Mouse (Mus musculus): ENCODE measurements at regions not wholly inside any gene's neighbourhood (a gene's known extent, or its start where the extent isn't known, plus 50 kb on each side); places are given as distances from the start of the nearest gene placed in this dataset.

DNA sequence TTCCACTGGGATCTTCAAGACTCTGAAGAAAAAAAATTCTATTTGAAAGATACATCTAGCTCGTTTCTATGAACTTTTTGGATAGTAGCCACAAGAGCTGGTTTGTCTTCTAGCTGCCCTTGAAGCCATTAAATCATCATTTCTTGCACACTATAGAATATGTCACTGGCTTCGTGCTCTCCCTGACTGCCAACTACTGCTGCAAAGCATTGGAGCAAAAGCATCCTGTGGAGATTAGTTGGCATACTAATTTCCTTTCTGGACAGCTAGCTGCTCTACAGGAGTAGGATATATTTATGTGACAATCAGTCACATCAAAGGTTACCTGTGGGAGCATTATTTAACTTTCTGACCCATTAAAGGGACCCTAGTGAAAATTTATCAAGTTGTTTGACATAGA is 243.1 kb downstream of the Pdgfc start:
- no peak for DNase-seq (ENCODE audit: low spot score)

DNA sequence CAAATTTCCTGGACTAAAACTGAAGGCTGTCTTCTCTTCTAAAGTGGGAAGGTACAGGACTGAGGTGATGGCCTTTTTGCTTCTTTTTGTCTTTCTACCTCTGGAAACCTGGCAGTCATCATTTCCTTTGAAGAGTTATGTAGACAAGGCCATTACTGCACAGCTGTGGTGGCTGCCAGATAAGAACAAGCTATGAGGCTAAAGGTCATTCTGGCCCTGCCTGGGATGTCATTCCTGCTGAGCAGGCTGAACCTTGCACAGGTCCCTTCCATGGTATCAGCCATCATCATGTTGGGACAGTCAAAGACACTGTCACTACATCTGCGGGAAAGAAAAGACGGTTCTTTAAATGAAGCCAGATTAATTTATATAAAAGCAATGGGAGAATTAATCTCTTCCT is 253.5 kb downstream of the Pdgfc start:
- DNase-seq (ENCODE audit: low spot score) = no peak

DNA sequence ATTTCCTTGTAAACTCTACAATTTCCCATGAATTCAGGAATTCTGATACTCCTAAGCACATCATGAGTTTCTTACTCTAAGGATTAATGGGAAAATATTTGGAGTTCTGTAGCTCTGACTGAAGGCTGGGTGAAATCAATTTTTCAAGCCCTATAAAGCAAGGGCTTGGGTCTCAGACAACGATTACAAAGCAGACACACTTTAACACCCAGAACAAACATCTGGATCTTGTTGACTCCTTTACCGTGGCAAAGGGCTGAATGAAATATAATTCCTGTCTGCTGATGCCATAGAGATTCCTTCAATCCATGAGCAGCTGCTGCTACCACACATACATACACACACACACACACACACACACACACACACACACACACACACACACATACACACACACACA is 256.2 kb downstream of the Pdgfc start:
- DNase-seq (ENCODE audit: low spot score) = no peak

DNA sequence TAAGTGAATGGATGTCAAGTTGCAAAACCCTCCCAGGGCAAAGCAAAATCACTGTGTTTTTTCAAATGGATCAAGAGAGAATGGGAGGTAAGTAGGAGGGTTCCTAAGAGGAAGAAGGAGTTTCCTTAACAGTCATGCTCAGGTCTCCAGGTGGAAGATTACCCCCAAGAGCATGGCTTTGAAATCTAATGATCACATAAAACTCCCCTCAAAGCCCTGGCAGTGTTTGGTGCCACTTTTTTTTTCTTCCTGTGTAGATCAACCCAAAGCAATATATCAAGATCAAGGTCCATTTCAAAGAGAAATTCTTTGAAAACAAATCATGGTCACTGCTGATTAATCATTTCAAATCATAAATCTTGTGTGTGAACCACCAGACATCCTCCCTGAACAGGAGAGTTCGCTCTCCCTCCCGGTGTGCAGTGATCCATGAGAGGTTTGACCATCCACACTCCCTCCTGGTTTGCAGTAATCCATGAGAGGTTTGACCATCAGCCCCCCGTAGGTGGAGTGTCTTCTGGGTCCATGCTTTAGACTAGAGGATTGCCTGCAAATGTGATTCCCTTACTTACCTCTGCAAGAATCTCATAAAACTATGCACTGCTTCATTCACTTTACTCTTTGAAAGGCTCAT is 257.1 kb downstream of the Pdgfc start:
- no peak for DNase-seq (ENCODE audit: low spot score)

DNA sequence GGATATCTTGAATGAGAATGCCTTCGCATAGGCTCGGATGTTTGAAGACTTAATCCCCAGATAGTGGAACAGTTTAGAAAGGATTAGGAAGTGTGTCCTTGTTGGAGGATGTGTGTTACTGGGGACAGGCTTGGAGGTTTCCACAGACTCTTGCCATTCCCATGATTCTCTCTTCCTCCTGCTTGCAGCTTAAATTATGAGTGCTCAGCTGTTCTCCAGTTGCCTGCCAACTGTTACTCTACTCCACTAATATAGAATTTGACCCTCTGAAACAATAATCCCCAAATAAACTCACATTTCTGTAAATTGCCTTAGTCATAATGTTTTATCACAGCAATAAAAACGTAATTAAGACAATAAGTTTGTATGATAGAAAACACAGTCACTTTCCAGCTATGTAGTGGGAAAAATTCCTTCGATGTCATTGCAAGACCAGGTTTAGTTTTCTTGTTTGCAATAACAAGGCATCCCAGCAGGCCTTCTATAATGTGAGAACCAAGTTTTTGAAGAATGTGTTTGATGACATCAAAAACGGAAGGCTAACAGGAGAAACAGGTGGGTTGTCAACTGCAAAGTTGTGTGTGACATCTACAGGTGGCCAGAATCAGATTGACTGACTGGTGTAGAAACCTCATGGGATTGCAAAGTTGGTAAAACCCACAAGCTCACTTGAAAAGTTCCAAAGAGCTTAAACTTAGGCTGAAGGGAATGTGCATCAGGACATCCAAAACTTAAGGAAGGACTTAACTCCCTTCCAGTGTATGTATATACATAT is 268.0 kb downstream of the Pdgfc start:
- no peak for DNase-seq (ENCODE audit: low spot score)

DNA sequence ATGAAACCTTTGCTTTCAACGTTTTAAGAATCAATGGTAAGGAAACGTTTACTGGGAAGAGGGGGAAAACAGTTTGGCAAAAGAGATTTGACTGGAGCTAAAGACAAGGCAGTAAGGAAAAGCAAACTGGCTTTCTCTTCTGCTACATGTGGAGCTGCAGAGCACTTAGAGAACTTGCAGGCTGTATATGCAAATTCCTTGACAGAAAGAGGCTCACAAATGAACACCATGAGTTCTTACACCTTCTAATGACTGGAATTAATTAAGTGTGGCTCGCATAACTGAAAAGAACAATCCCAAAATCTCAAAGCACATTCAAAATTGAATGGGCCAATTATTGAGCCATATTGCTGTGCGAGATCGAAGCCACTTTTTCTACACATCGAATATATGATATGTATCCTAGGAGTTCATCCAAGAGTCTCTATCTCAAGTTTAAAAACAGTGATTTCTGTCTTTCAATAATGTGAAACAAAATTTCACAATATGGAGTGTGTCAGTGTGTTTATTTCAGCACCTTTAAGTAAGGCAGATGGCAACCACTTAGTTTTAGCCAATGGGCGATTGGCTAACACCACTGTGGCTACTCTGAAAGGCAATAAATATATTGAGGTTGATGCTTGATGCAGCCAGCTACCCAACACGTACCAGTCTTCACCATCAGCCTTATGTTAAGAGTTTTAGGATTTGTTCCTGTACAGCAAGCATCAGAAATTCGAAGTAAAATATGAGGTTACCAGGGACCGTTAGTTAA is 269.4 kb downstream of the Pdgfc start:
- no peak for DNase-seq (ENCODE audit: low spot score)

DNA sequence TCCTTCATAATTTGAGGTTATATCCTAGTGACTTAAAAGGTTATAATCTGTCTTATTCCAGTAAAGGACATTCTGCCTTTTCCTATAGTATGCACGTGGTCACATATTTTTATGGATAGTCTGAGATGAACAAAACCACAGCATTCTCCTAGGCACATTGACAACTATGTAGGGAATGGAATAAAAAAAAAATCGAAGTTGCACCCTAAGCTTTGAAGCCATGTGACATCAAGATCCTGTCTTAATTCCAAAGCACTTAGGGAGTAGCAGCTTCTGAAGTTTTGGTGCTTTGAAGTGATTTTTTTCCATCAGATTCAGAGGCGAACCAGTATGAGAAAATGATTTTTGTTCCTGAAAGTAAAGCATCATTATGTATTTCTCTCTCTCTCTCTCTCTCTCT is 290.6 kb downstream of the Pdgfc start:
- DNase-seq (ENCODE audit: low spot score) = no peak

DNA sequence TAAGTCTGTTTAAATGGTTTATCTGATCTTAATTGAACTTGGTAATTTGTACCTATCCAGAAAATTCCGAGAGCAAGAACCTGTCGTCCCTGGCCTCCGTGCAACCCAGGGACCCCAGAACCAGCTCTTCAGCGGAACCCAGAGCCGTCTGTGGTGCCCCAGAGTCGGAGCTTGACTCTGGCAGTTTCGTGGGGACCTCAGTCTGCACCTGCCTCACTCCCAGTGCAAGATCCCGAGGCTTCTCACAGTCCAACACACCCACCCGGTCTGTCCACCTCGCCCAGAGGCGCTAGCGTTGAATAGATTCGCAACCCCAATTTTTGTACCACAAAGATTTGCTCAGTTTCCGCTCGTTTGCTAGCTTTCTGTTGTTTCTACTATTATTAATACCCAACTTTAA is 315.5 kb downstream of the Pdgfc start:
- DNase-seq (ENCODE audit: low spot score) = no peak

DNA sequence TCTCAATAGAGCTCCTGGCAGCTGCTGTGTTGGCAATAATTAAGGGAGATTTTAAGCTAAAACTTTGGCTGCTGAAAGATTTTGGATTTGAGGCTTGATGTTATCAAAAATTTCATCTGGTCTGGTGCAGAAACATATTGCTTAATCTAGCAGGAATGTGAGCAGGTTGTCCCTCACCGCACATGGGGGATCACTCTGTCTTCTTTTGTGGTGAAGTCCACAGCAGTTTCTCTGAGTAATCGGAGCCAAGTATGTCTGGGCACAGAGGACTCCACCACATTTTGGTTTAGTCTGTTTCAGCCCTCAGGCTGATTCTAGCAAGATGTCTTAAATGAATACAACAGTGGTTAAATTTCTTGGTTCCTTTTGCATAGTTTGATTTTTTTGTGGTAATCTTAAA is 331.7 kb downstream of the Pdgfc start:
- DNase-seq (ENCODE audit: low spot score) = no peak

DNA sequence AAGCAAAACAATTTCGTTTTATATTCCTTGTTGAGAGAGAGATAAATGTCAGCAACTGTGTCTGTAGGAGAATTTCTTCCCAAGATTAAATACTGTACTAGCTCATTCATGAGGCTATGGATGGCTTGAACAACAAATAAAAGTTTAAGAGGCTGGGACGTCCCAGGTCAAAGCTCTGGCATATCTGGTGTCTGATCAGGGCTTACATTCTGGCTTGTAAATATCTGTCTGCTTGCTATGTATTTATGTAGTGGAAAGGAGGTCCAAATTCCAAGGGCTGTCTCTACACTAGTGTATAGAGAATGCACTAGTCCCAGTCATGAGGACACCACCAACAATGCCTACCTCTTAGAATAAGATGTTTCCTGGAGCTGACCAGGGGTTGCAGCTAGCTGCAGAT is 332.4 kb downstream of the Pdgfc start:
- DNase-seq (ENCODE audit: low spot score) = no peak

DNA sequence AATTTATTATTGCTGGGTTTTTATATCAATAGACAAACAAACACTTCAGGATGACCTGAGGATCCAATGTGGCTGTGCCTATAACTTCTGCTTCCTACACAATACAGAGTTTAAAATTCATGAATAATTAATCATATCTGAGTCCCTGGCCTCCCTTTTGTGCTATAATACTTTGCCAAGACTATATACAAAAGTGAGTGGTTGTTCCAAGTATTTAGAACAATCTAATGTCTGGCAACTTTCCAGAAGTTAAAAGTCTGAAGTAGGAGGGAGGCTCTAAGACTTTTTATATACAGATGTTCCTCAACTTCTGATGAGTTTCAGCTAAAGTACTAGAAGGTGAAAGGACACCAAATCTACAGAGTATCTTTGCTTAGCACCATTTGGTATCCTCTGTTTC is 333.5 kb downstream of the Pdgfc start:
- no peak for DNase-seq (ENCODE audit: low spot score)

DNA sequence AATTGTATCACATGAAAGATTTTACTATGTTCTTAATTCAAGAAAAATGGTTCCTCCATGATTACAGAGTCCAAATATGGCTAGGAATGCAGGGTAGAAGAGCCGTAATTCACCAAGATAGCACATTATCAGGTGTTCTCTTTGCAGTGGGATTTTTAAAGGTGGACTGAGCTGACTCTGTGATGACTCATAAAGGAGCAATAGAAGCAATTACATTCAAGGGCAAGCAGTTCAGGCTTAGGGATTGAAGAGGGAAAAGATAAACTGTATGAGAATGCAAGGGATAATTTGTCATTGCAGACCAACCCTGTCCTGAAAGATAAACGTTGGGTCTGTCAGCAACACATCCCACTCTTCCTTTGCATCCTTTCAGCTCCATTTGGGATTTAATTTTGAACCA is 339.8 kb downstream of the Pdgfc start:
- no peak for DNase-seq (ENCODE audit: low spot score)

DNA sequence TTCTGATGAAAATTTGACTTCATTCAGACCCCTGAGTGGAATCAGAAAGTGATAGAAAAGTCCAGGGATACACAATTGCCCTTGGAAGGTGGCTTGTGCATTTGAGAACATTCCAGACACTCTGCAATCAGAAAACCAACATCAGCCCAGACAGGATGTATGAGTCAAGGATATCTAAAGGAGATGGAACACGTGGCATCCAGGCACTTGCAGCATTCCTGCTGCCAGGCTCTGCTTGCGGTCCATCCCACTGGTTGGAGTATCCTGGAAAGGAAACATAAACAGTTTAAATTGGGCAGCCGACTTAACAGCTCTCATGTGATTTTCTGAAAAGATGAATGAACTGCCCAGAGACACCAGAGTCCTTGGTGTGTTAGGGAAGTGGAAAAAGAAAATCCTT is 341.2 kb downstream of the Pdgfc start:
- DNase-seq (ENCODE audit: low spot score) = peak; percentile 47

DNA sequence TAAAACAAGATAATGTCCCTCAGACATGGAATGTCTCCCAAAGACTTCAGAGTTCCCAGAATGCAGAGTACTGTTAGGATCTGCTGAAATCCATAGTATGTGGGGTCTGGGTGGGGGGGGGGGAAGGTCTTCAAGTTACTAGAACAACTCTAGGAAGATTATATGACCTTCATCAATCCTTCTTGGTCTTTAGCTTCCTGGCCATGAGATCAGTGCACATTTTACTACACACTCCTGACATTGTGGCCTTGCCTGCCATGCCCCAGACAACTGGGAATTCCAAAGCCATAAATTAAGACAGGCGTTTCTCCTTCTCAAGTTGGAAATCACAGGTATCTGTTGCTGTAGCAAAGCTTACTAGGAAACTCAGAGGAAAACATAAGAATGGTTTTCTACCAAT is 343.1 kb downstream of the Pdgfc start:
- no peak for DNase-seq (ENCODE audit: low spot score)

DNA sequence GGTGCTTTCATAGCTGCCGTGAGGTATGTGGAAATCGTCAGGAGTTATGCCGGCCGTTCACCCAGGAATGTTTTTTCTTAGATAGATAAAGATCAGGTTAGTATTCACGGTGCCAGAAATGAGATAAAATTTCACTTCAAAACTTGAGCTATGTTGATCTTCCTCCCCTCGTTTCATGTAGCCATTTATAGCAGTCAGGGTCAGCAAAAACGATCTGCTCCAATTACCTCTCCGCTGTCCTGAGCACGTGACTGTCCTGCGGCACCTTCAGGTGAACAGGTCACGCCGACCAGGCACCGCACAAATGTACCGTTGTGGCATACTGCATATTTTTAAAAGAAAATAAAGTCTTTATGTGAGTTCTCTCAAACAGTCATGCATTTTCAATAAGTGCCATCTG is 350.7 kb downstream of the Pdgfc start:
- no peak for DNase-seq (ENCODE audit: low spot score)

DNA sequence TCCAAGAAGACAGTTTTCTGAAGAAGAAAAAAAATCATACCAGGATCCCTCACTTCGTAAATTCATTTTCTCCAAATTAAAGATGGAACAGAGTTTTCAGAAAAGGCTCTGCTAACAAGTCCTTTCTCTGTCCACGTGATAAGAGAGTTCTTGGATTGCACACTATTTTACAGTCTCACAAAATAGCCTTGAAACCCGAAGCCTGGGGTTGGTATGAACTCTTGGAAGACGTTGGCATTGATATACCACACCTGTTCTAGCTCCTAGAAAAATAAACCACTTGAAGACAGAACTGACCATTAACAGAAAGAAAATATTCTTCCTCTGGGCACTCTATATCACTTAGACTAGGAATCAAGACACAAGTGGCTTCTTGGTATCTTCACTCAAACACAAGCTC is 351.4 kb downstream of the Pdgfc start:
- DNase-seq (ENCODE audit: low spot score) = no peak

DNA sequence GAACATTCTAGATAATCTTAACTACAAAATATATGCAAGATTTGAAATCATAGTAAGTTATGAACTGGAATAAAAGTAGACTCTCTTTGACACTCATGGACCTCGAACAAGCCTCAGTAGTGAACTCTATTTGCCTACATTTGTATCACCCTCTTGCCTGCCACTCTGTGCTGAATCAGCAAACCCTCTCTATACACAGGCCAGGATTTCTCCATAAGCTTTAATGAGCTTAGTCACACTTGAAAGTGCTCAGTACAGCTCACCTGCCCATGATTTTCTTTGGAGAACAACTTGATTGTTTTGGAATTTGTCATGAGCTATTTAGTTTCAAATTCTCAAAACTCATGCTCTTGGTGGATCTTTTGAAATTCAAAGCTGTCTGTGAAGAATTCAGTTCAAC is 361.0 kb downstream of the Pdgfc start:
- no peak for DNase-seq (ENCODE audit: low spot score)

DNA sequence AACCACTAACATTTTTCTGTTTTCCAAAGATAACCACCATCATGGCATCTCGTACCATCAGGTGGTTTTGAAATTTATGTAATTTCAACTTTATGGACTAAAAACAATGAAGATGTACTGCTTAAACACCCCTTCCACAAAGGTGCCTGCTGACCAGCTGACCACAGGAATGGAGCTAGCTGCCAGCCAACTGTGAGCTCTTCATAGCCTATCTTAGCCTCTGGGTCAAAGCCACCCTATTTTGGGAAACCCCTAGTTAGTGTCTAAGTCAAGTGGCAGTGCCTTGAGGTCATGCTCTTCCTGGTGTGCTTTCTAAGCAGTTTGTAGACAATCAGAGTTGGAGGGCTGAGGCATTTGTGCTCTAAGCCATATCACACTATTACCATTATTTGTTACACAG is 364.8 kb downstream of the Pdgfc start:
- no peak for DNase-seq (ENCODE audit: low spot score)

DNA sequence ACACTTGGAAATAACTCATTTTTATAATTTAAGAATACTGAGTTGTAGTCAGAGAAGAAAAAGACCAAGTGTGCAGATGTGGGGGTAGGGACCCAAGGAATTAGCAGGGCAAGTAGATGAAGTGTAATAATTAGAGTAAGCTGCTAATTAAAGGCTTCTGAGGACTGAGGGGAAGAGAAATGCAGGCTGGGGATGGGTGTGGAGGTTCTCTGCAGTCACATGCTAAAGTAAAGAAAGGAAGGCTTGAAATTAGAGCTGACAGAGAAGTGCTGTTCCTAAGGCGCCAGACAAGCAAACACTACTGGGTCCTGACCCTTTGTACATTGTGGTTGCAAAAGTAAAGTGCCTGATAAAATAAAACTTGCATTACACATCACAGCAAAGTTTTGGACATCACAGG is 372.7 kb downstream of the Pdgfc start:
- no peak for DNase-seq (ENCODE audit: low spot score)

DNA sequence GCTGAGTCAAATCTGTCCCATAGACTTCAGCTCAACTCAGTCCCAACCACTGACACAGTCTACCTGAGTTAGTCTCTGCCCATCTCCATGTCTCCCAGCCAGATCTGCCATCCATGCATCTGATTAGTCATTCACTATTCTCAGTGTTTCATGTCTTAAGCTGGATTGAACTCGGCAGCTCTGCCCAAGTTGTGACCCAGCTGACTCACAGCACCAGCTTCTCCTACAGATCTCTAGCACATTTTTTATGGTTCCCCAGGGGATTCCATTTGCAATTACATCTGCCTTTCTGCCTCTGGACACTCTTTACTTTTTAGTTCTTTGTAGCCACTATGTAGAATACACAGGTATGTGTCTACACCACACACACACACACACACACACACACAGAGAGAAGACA is 385.7 kb downstream of the Pdgfc start:
- no peak for DNase-seq (ENCODE audit: low spot score)

DNA sequence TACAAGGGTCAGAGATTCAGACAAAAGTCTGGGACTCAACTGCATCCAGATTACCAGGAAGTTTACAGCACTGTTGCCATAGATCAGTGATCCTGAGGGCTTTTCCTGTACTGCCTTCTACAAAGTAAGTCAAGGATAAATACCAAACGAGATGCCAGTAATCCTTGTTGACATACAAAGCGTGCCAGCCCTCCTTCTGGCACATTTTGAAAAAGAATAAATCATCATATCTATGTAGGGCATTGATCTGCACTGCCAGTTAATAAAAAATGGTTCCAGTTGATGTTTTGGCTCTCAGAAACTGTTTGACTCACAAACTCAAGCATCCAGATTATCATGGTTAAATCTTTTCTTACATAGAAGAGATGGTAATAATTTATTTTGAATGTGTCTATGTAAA is 390.5 kb downstream of the Pdgfc start:
- DNase-seq (ENCODE audit: low spot score) = no peak

All from yolk sac, embryonic 10.5 days (tissue).